Comparison of ENCODE assay signal across 8 mouse cellular contexts in the genomic region with DNA sequence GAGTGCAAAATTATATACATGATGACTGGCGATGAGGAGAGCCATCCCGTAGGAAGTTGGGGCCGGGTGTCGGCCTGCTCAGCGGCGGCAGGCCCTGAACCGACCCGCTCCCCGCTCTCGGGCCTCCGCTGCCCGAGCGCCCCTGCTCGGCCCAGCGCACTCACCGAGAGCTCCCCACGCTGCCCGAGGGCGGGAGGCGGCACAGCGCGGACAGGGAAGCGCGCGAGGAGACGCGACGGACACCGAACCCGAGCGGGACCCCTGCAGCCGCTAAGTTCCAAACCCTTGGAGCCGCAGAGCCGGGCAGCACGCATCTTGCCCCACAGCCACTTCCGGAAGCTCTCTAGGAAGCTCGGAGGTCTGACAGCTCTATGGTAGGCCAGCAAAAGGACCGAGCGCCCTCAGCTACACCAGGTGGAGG. TPM values are rescaled to one million over a fixed set of nuclear protein-coding genes. Genes with fewer than 3 reads are reported as not detected.
DNase-seq lines count a peak whose midpoint lies in the region; ATAC-seq and TF ChIP-seq lines count a peak whose summit lies in the region.

Gene Zkscan8, minus strand, starts transcription at position 340 of the 421 bp plus-strand sequence.

- H3K4me3 ChIP-seq in ES-E14 (ENCODE audit: insufficient read depth in 1 of 2, low read depth in 1 of 2, low read length in 2 of 2, poor library complexity in 1 of 2, severe bottlenecking in 1 of 2): peak within 1 kb of the TSS; percentile 85 to 100
- H3K4me3 ChIP-seq in forebrain, embryonic 15.5 days: peak within 1 kb of the TSS; percentile 82
- H3K4me3 ChIP-seq in layer of hippocampus, adult 2 months: peak within 1 kb of the TSS; percentile 95
- H3K4me3 ChIP-seq in lung, embryonic 14.5 days (ENCODE audit: low read depth, low read length): peak within 1 kb of the TSS; percentile 83
- H3K4me3 ChIP-seq in olfactory bulb, adult 2 months (ENCODE audit: insufficient read depth, low read depth, low read length): peak within 1 kb of the TSS; percentile 60
- H3K4me3 ChIP-seq in thymus, adult 2 months (ENCODE audit: control insufficient read depth, insufficient read depth, low read length): peak within 1 kb of the TSS; percentile 62

- no peaks in the 10 kb centered on the region for H3K9me3 ChIP-seq in ES-E14 (ENCODE audit: control insufficient read depth, insufficient read depth, low read depth, low read length)
- no peaks in the 10 kb centered on the region for H3K9me3 ChIP-seq in forebrain, embryonic 15.5 days
- H3K9me3 ChIP-seq in lung, embryonic 14.5 days (ENCODE audit: low read depth, low read length): no peaks in the 10 kb centered on the region

- H3K27me3 ChIP-seq in forebrain, embryonic 15.5 days: no peaks in the 10 kb centered on the region
- no peaks in the 10 kb centered on the region for H3K27me3 ChIP-seq in lung, embryonic 14.5 days (ENCODE audit: insufficient read depth, low read length)
- no peaks in the 10 kb centered on the region for H3K27me3 ChIP-seq in thymus, adult 2 months (ENCODE audit: control insufficient read depth, insufficient read depth, low read length)

- H3K27ac ChIP-seq in ES-E14 (ENCODE audit: insufficient read depth, low read depth, low read length, poor library complexity, severe bottlenecking): peak within 1 kb of the TSS; percentile 75
- peak within 1 kb of the TSS; percentile 88 for H3K27ac ChIP-seq in forebrain, embryonic 15.5 days (replicated peaks)
- peak within 1 kb of the TSS; percentile 94 for H3K27ac ChIP-seq in layer of hippocampus, adult 2 months
- H3K27ac ChIP-seq in lung, embryonic 14.5 days (ENCODE audit: low read depth): peak within 1 kb of the TSS; percentile 97
- 0 out of 2 replicates have a peak within 1 kb of the TSS, but pooled peaks have one; percentile 14 for H3K27ac ChIP-seq in olfactory bulb, adult 2 months (ENCODE audit: insufficient read depth, low read depth, low read length)
- no peak within 1 kb of the TSS for H3K27ac ChIP-seq in thymus, adult 2 months (ENCODE audit: control insufficient read depth, insufficient read depth, low read length)

- peak within 1 kb of the TSS; percentile 77 for H3K4me2 ChIP-seq in forebrain, embryonic 15.5 days (replicated peaks)
- H3K4me2 ChIP-seq in lung, embryonic 14.5 days: peak within 1 kb of the TSS; percentile 63

- under 1% methylated on average over 39 of the region's 39 CpGs for WGBS in forebrain, embryonic 15.5 days
- WGBS in lung, embryonic 14.5 days: 0% methylated on average over 39 of the region's 39 CpGs
- WGBS in olfactory bulb, adult 2 months: under 1% methylated on average over 39 of the region's 39 CpGs
- WGBS in thymus, adult 2 months: under 1% methylated on average over 39 of the region's 39 CpGs

- peak; percentile 81 for DNase-seq in ES-E14 (ENCODE audit: low read depth, low spot score)
- peak; percentile 88 for DNase-seq in cerebellum, adult 11-12 months
- DNase-seq in heart, postnatal 36 days: peak; percentile 91 to 96
- peak; percentile 81 to 82 for DNase-seq in layer of hippocampus, adult 2 months (ENCODE audit: low spot score in 2 of 2)
- peak; percentile 94 for DNase-seq in lung, embryonic 14.5 days
- peak; percentile 92 for DNase-seq in thymus, adult 2 months

- 0 out of 4 replicates have a peak, but pooled peaks cover 0 to 2% of the 10 kb centered on the region in 2 experiments for H3K4me1 ChIP-seq in ES-E14 (ENCODE audit: control insufficient read depth in 2 of 2, insufficient read depth in 2 of 2, low read length in 2 of 2, poor library complexity in 1 of 2)
- peaks cover 8% of the 10 kb centered on the region for H3K4me1 ChIP-seq in forebrain, embryonic 15.5 days
- H3K4me1 ChIP-seq in lung, embryonic 14.5 days (ENCODE audit: insufficient read depth): peaks cover 6% of the 10 kb centered on the region
- H3K4me1 ChIP-seq in olfactory bulb, adult 2 months (ENCODE audit: control insufficient read depth, insufficient read depth, low read length): no peaks in the 10 kb centered on the region
- H3K4me1 ChIP-seq in thymus, adult 2 months (replicated peaks; ENCODE audit: control insufficient read depth, insufficient read depth, low read length): peaks cover 2% of the 10 kb centered on the region; the same call in 1 of the 2 replicates

- no peak for TF ChIP-seq CTCF in layer of hippocampus, adult 2 months (conservative IDR thresholded peaks at IDR 0.05)
- TF ChIP-seq CTCF in lung, embryonic 14.5 days (IDR thresholded peaks at IDR 0.05; ENCODE audit: low read depth): no peak
- no peak for TF ChIP-seq CTCF in olfactory bulb, adult 2 months (IDR thresholded peaks at IDR 0.05; ENCODE audit: insufficient read depth, low read depth, low read length)
- TF ChIP-seq CTCF in thymus, adult 2 months (IDR thresholded peaks at IDR 0.05; ENCODE audit: borderline replicate concordance, control insufficient read depth, extremely low read depth, insufficient read depth, low read length, poor library complexity): no peak

- intact Hi-C loops in heart, postnatal 36 days (cut with DNase I): loop anchor here (1.0 to 5.0 kb wide), 6 partner anchors 24 to 168 kb away; partner anchors contain the start of genes Zkscan3, Zscan12 and Zscan26

- in situ Hi-C loops in ES-E14 (cut with MboI; ENCODE audit: low sequenced_read_pairs in 2 of 2, unreplicated experiment in 2 of 2): no loop called here

- H3K9ac ChIP-seq in ES-E14 (ENCODE audit: insufficient read depth, low read depth, low read length, poor library complexity, severe bottlenecking): peak within 1 kb of the TSS; percentile 100
- H3K9ac ChIP-seq in forebrain, embryonic 15.5 days (replicated peaks): peak within 1 kb of the TSS; percentile 92
- H3K9ac ChIP-seq in lung, embryonic 14.5 days: peak within 1 kb of the TSS; percentile 97

- TF ChIP-seq POLR2A in olfactory bulb, adult 2 months (IDR thresholded peaks at IDR 0.05; ENCODE audit: insufficient read depth, low read depth, low read length): peak; percentile 24; the same call in 1 of the 2 replicates
- no peak for TF ChIP-seq POLR2A in thymus, adult 2 months (IDR thresholded peaks at IDR 0.05; ENCODE audit: control insufficient read depth, extremely low read depth, insufficient read depth, low read length, poor library complexity)

- peak; percentile 100 for ATAC-seq in forebrain, embryonic 15.5 days (replicated peaks)
- peak; percentile 99 for ATAC-seq in lung, embryonic 14.5 days (ENCODE audit: insufficient read depth)

- H3K36me3 ChIP-seq in ES-E14 (ENCODE audit: control insufficient read depth, insufficient read depth, low read length, poor library complexity, severe bottlenecking): 0 out of 2 replicates have a peak, but pooled peaks cover 5% of the 10 kb centered on the region
- peaks cover 10% of the 10 kb centered on the region for H3K36me3 ChIP-seq in forebrain, embryonic 15.5 days
- H3K36me3 ChIP-seq in lung, embryonic 14.5 days (ENCODE audit: insufficient read depth): peaks cover 13% of the 10 kb centered on the region
- H3K36me3 ChIP-seq in thymus, adult 2 months (ENCODE audit: control insufficient read depth, insufficient read depth, low read length): peaks cover 1% of the 10 kb centered on the region; the same call in 1 of the 2 replicates

TF ChIP-seq in ES-E14, 5 proteins besides CTCF, POLR2A, EP300 and RAD21:
- TF ChIP-seq ZC3H11A (IDR thresholded peaks at IDR 0.05; ENCODE audit: borderline replicate concordance, low read depth, low read length): no peak
- peak; percentile 76; the same call in 1 of the 2 replicates for TF ChIP-seq HCFC1 (IDR thresholded peaks at IDR 0.05; ENCODE audit: borderline replicate concordance, insufficient read depth, low read length)

RNA-seq across cellular contexts. Expression of gene Zkscan8, which starts in this region (rescaled TPM):
- total RNA-seq in ES-E14 (2012; rRNA removed): 9.2 and 16.1 TPM in 2 replicates
- 4.9 and 5.4 TPM in 2 replicates for polyA plus RNA-seq in forebrain, embryonic 15.5 days (2015; fragmentation: Nextera tagmentation; extraction: Ambion mirVana)
- 10 to 100 TPM in 1 of 2 experiments, 1 to 10 TPM in 1; 9.0 to 14.6 TPM for total RNA-seq in heart, postnatal 36 days (2021)
- total RNA-seq in layer of hippocampus, adult 2 months (2021): 10 to 100 TPM; 20.2 to 23.4 TPM
- polyA plus RNA-seq in lung, embryonic 14.5 days (2014; fragmentation: Nextera tagmentation; extraction: Ambion mirVana): 10.1 and 10.5 TPM in 2 replicates
- not detected in 2 replicates for polyA plus RNA-seq in olfactory bulb, adult 2 months (2012; ENCODE audit: insufficient read depth, insufficient read length, low replicate concordance, missing spikeins)
- 4.9 and 5.3 TPM in 2 replicates for polyA plus RNA-seq in thymus, adult 2 months (2012; rRNA removed)
